Mouse (Mus musculus) neutrophil, adult 5-6 weeks (primary cell): Measurements from ENCODE around the gene 2210016F16Rik. TPM values are rescaled to one million over a fixed set of nuclear protein-coding genes. Genes with fewer than 3 reads are reported as not detected.
"Not testable (repeated sequence)": the region's sequence is repeated elsewhere in the genome, so short reads cannot be mapped to it uniquely, and the experiment has no call there.

Experiments
- ATAC-seq: fragments of 151-379, 151-347 bp; 2 replicates; pipeline ENCODE4 v1.8.0; 2017; ENCODE audit warnings: mild to moderate bottlenecking, moderate TSS enrichment; ENCODE audit not compliant: insufficient number of reproducible peaks, poor library complexity, low FRiP score, severe bottlenecking; ENCODE audit errors: extremely low read depth
- total RNA-seq: library from RNA; stranded (forward); fragments of 200-1000 nt; gene quantifications from 2 replicates; pipeline ENCODE4 v1.2.3, GENCODE M21; 2017

The 2210016F16Rik gene
- total RNA-seq, 1 experiment from 2014 or later: 7.7 TPM

DNA sequence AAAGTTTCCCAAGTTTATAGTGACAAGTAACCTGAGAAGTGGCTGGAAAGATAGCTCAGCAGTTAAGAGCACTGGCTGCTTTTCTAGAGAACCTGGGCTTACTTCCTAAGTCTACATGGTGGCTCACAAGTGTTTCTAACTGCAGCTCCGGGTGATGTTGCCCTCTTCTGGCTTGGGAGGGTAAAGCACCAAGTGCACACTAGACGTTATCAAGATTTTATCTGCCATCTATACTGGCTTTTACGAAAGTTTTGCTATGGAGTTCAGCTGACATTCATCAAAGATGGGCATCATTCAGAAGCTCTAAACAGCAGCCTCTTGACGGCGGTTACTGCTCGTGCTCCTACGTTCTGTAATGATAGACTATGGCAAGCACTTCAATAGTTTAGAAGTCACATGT lies 2.9 kb upstream of the 2210016F16Rik start:
- peak; percentile 84 for ATAC-seq

DNA sequence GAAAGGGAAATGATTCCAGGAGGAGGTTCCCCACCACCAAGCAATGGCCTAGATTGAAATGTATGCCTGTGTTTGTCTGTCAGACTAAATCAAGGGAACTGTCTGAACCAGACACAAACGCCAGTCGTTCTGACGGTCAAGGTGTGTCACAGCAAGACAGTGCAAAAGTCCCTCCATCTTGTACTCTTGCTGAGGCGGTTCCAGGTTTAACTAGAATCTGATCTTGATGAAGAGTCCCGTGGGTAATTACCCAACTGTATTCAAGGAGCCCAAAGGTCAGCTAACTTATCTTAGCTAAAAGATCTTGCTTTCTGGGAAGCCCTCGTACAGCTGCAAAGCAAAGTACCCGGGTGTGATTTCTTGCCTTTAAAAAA lies 509 bp upstream of the 2210016F16Rik start:
- no peak for ATAC-seq

- ATAC-seq: no peak
These were observed 654 bp downstream of the 2210016F16Rik start for GRCm38 (mm10) chr13:58384371-58384770.

DNA sequence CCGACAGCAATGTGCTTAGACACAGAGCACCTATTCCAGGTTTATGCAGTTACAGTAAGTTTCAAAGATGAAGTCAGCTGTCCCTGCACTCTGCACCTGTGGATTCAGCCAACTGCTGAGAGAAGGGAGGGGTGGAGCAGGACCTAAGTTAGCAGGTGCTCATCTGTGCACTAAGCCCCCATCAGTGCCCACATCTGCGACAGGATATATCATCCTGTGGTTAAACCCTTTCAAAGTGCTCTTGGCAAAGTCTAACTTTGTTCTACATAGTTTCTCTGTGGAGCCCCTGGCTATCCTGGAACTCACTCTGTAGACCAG lies 11.9 kb downstream of the 2210016F16Rik start:
- ATAC-seq: no peak

GRCm38 (mm10) chr13:58372278-58373152 lies 12.5 kb downstream of the 2210016F16Rik start:
- no peak for ATAC-seq

DNA sequence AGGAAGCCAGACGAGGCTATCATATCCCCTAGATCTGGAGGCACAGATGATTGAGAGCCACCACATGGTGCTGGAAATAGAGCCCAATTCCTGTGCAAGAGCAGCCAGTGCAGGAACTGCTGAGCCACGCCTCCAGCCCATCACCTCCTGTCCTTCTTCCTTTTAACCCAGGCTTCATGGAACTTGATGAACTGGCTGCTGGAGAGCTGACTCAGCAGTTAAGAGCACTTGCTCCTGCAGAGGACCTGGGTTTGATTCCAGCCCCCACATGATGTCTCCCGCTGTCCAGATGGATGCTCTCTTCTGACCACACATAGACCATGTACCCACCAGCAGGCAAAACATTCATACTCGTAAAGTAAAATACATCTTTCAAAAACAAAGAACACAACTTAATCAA lies 16.2 kb downstream of the 2210016F16Rik start:
- no peak for ATAC-seq

DNA sequence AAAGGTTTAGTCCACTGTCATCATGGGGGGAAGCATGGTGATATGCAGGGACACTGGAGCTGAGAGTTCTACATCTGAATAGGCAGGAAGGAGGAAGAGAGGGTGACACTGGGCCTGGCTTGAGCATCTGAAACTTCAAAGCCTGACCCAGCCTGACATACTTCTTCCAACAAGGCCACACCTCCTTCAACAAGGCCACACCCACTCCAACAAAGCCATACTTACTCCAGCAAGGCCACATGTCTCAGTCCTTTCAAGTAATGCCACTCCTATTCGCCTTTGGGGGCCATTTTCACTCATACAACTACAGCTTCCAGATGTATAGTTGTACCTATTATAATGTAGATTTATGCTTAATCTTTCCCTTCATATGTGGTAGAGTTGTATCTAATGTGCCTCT lies 17.4 kb downstream of the 2210016F16Rik start:
- no peak for ATAC-seq

DNA sequence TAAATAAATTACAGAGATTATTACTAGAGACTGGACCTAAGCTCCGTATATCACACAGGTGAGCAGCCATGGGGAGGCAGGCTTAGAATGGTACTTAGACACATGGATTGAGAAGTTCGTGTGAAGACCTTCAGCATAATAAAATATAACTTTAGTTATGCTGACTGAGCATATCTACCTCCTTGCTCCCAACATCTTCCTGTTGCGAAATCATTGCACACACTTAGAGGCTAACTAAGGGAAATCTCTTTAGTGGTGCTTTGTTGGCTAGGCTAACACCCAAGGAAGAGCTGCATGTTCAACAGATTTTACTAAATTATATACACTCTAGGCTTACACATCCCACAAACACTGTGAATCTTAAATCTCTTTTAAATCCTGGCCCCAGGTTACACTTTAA lies 18.7 kb downstream of the 2210016F16Rik start:
- no peak for ATAC-seq

- not testable (repeated sequence) for ATAC-seq
These were observed 19.8 kb downstream of the 2210016F16Rik start for GRCm38 (mm10) chr13:58365179-58365578.

GRCm38 (mm10) chr13:58364353-58365175 lies 20.5 kb downstream of the 2210016F16Rik start:
- ATAC-seq: no peak

GRCm38 (mm10) chr13:58359304-58359653 lies 25.7 kb downstream of the 2210016F16Rik start:
- ATAC-seq: no peak

DNA sequence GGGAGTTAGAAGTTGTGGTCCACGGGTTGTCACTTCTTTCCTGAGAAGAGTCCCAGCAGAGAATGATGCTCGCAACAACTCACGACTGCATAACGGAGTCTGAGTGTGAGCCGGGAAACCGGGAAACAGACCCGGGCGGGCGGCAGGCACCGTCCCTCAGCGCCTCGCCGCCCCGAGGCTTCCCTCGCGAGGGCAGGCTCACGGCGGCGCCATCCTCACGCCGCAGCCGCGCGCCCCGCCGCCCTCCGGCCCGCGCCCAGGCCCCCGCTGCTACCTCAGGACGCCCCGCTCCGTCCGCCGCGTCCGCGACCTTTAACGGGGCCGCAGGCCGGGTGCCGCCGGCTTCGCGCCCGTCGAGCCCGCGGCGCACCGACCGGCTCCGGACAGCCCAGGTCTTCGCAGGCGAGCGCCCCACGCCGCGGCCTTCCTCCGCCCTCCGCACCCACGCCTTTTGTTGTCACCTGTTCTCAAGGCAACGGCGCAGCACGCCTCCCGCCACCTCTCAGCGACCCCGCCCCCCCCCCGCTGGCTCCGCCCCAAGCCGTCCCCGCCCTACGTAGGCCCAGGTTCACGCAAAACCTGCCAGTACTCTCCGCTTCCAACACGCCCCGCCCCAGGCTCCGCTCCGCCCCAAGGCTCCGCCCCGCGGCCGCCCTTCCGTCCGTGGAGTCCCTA lies 26.3 kb downstream of the 2210016F16Rik start, which contains the start of gene Kif27:
Gene Kif27 (minus strand): TSS at position 494 of the 675 bp plus-strand sequence.
- peak; percentile 95 for ATAC-seq

DNA sequence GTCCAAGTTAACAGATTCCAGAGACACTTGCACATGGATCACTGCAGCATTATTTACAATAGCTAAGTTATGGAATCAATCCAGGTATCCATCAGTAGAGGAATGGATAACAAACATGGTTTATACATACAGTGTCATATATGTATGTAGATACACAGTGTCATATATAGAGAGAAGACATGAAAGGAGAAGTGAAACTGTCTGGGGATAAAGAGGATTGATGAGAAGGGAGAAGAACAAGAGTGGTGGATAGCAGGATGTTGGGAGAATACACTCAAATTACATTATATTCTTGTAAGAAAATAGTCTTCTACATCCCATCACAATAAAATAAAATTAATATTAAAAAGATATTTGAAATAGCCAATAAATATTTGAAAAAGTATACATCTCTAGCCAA lies 32.0 kb downstream of the 2210016F16Rik start:
- no peak for ATAC-seq

DNA sequence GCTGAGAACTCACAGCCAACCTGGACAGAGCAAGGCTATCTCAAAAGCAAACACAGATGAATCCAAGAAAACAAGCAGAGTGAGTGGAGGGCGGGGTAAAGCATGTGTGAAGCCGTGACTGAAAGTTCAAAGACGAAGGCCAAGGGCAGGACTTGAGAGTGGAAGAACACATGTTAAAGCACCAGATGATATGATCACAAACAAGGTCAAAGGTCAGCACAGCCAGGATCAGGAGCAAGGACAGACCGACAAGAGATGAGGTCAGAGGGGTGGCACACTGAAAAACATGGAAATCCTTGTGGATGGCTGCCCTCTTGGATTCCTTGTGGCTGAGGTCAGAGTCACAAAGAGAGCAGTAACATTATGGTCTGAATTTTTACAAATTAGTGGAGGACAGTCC lies 34.4 kb downstream of the 2210016F16Rik start:
- no peak for ATAC-seq

GRCm38 (mm10) chr13:58344505-58344904 lies 40.5 kb downstream of the 2210016F16Rik start:
- no peak for ATAC-seq

GRCm38 (mm10) chr13:58337456-58337855 lies 47.6 kb downstream of the 2210016F16Rik start:
- no peak for ATAC-seq

DNA sequence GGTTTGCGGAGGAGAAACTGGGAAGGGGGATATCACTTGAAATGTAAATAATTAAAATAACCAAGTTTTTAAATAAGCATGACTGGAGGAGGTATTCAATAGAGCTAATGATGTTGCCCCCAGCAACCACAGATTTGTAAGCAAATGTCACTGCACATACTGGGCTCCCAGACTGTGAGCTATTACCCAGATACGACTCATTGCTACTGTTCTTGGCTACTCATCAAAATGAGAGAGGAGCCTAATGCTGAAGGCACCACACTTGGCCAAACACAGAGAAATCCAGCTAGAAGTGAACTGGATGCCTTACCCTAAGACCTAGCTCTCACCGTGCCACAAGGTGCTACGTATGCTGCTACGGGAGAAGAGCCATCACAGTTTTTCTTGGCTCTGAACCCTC lies 50.9 kb downstream of the 2210016F16Rik start:
- ATAC-seq: no peak
